Mouse (Mus musculus): ENCODE results near the gene Kcnh6. TPM values are rescaled to one million over a fixed set of nuclear protein-coding genes. Genes with fewer than 3 reads are reported as not detected.

Gene Kcnh6
- 0.20 and 0.26 TPM in 2 replicates for polyA plus RNA-seq (2014; fragmentation: Nextera tagmentation; extraction: Ambion mirVana)

DNA sequence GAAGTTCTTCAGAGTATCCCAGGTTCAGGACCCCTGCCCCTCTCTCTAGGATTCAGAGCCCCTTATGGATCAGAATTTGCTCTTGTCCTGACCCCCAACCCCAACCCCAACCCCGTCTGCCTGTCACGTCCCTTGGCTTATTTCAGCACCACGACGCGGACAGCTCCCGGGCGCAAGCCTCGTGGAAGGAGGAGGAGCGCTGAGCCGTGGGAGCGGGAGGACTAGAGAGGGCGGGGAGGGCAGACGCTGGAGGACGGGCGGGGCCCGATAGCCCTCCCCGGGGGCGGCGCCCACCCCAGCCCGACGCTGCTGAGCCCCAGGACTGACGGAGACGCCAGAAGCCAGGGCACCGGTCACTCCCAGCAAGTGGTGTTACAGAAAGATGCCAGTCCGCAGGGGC lies at the start of gene Kcnh6:
TSS of gene Kcnh6 (plus strand) at position 304 of the 400 bp plus-strand sequence.
- peak within 1 kb of the TSS in 1 of 2 experiments; percentile 17; a peak in 1 of 4 replicates for H3K4me3 ChIP-seq (ENCODE audit: control insufficient read depth in 1 of 2, insufficient read depth in 1 of 2, low read depth in 1 of 2, low read length in 2 of 2)
- H3K4me1 ChIP-seq (ENCODE audit: control insufficient read depth in 2 of 2, insufficient read depth in 2 of 2, low read length in 2 of 2): 0 out of 4 replicates have a peak, but pooled peaks cover 0 to 3% of the 10 kb centered on the region in 2 experiments
- H3K27ac ChIP-seq (replicated peaks in 1 of 2; ENCODE audit: control insufficient read depth in 1 of 2, insufficient read depth in 1 of 2, low read depth in 2 of 2, low read length in 2 of 2): no peak within 1 kb of the TSS
- peaks cover 31% of the 10 kb centered on the region for H3K27me3 ChIP-seq (ENCODE audit: control insufficient read depth, insufficient read depth, low read length)
- no peaks in the 10 kb centered on the region for H3K36me3 ChIP-seq (ENCODE audit: control insufficient read depth, insufficient read depth, low read length)
- H3K9ac ChIP-seq (ENCODE audit: low read length): no peak within 1 kb of the TSS
- H3K4me2 ChIP-seq (ENCODE audit: low read length): peak within 1 kb of the TSS; percentile 61
- WGBS: under 1% methylated on average over 25 of the region's 25 CpGs
- peak; percentile 68; the same call in 1 of the 2 replicates for ATAC-seq (ENCODE audit: insufficient number of reproducible peaks, insufficient read depth, low FRiP score, low read depth)
- no peaks in the 10 kb centered on the region for H3K9me3 ChIP-seq (ENCODE audit: control insufficient read depth, low read length)

DNA sequence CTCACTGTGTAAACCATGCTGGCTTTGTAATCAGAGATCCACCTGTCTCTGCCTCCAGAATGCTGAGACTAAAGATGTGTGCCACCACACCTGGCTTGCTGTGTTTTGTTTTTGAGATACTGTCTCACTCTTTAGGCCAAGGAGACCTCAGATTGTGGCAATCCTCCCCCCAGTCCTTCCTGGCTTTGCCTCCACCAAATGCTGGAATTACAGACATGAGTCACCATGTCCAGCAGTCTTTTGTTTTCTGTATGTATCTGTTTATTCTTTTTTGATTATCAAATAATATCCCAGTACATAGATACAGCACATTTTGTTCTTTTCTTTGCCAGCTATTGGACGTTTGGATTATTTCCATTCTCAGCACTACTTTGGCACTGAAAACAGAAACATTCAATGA lies 49.4 kb upstream of the Kcnh6 start:
- no peak overlapping the region for H3K4me2 ChIP-seq (ENCODE audit: low read length)
- H3K9ac ChIP-seq (ENCODE audit: low read length): no peak overlapping the region
- no peaks in the 10 kb centered on the region for H3K27me3 ChIP-seq (ENCODE audit: control insufficient read depth, insufficient read depth, low read length)
- H3K4me3 ChIP-seq (ENCODE audit: control insufficient read depth in 1 of 2, insufficient read depth in 1 of 2, low read depth in 1 of 2, low read length in 2 of 2): no peak overlapping the region
- H3K27ac ChIP-seq (replicated peaks in 1 of 2; ENCODE audit: control insufficient read depth in 1 of 2, insufficient read depth in 1 of 2, low read depth in 2 of 2, low read length in 2 of 2): no peak overlapping the region
- peaks cover 6 to 13% of the 10 kb centered on the region in 2 experiments; a peak in 3 of 4 replicates for H3K4me1 ChIP-seq (ENCODE audit: control insufficient read depth in 2 of 2, insufficient read depth in 2 of 2, low read length in 2 of 2)
- WGBS: 40% methylated on average over 1 of the region's 1 CpGs
- no peaks in the 10 kb centered on the region for H3K36me3 ChIP-seq (ENCODE audit: control insufficient read depth, insufficient read depth, low read length)
- ATAC-seq (ENCODE audit: insufficient number of reproducible peaks, insufficient read depth, low FRiP score, low read depth): no peak
- H3K9me3 ChIP-seq (ENCODE audit: control insufficient read depth, low read length): no peaks in the 10 kb centered on the region

DNA sequence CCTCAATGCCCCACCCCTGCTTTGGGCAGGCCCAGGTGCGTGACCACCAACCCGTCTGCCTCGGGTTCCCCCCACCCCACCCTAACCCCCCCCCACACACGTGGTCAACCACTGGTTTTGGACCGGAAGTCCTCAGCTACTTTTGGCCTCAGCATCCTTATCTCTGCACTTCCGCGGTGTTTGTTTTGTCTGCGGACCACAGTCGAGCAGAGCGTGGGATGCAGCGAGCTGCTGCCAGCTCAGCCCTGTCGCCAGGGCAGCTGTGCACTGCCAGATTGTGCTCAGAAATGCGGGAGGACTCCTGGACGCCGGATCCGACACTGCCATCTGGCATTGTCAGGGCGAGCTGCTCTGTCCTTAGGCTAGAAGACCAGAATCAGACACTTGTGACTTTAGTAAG lies 48.6 kb upstream of the Kcnh6 start:
- Histone ChIP-seq H3K9me3 (ENCODE audit: control insufficient read depth, low read length) (no peaks in the 10 kb centered on the region), H3K27me3 (ENCODE audit: control insufficient read depth, insufficient read depth, low read length) (no peaks in the 10 kb centered on the region), H3K4me2 (ENCODE audit: low read length) (peak overlapping the region; percentile 49), H3K4me3 (ENCODE audit: control insufficient read depth in 1 of 2, insufficient read depth in 1 of 2, low read depth in 1 of 2, low read length in 2 of 2) (peak overlapping the region in 1 of 2 experiments; percentile 5; a peak in 1 of 4 replicates), H3K9ac (ENCODE audit: low read length) (peak overlapping the region; percentile 36; the same call in 1 of the 2 replicates), H3K36me3 (ENCODE audit: control insufficient read depth, insufficient read depth, low read length) (no peaks in the 10 kb centered on the region), H3K4me1 (ENCODE audit: control insufficient read depth in 2 of 2, insufficient read depth in 2 of 2, low read length in 2 of 2) (peaks cover 6 to 13% of the 10 kb centered on the region in 2 experiments; a peak in 3 of 4 replicates), H3K27ac (replicated peaks in 1 of 2; ENCODE audit: control insufficient read depth in 1 of 2, insufficient read depth in 1 of 2, low read depth in 2 of 2, low read length in 2 of 2) (no peak overlapping the region)
- 2% methylated on average over 17 of the region's 17 CpGs for WGBS
- 0 out of 2 replicates have a peak, but pooled peaks have one; percentile 35 for ATAC-seq (ENCODE audit: insufficient number of reproducible peaks, insufficient read depth, low FRiP score, low read depth)

DNA sequence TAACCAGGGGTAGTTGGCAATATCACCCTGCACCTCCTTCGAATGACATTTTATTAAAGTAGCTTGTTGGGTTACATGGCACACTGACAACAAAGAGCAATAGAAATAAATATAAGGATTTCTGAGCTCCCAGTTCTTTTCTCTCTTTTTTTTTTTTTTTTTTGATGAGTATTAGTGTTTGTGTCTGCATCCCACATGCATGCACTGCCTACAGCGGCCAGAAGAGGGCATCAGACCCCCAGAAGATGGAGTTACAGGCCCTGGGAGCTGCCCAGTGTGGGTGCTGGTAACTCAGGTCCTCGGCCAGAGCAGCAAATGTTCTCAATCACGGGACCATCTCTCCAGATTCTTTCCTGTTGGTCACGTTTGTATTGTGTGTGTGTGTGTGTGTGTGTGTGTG lies 43.2 kb upstream of the Kcnh6 start:
- Histone ChIP-seq H3K9me3 (ENCODE audit: control insufficient read depth, low read length) (no peaks in the 10 kb centered on the region), H3K4me1 (ENCODE audit: control insufficient read depth in 2 of 2, insufficient read depth in 2 of 2, low read length in 2 of 2) (peaks cover 3 to 16% of the 10 kb centered on the region in 2 experiments; a peak in 3 of 4 replicates), H3K27me3 (ENCODE audit: control insufficient read depth, insufficient read depth, low read length) (peaks cover 38% of the 10 kb centered on the region), H3K36me3 (ENCODE audit: control insufficient read depth, insufficient read depth, low read length) (no peaks in the 10 kb centered on the region), H3K4me3 (ENCODE audit: control insufficient read depth in 1 of 2, insufficient read depth in 1 of 2, low read depth in 1 of 2, low read length in 2 of 2) (no peak overlapping the region), H3K27ac (replicated peaks in 1 of 2; ENCODE audit: control insufficient read depth in 1 of 2, insufficient read depth in 1 of 2, low read depth in 2 of 2, low read length in 2 of 2) (no peak overlapping the region), H3K4me2 (ENCODE audit: low read length) (no peak overlapping the region), H3K9ac (ENCODE audit: low read length) (no peak overlapping the region)
- ATAC-seq (ENCODE audit: insufficient number of reproducible peaks, insufficient read depth, low FRiP score, low read depth): no peak
- 66% methylated on average over 5 of the region's 5 CpGs for WGBS

DNA sequence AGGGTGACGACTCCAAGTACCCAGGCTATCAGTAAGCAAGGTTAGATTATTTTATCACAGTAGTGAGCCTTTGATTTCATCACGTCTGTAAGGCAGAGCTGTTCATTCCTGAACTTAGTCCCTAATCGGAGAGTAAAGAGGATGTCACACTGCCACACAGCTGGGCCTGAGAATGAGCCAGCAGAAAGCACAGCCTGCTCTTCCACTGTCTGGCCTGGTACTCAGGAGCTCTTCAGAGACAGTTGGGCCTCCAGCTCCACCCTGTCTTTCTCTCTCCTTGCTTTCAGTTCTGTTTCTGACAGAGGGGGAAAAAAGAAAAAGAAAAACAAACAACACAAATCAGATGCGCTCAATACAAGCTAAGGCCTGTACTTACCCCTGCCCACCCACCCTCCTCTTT lies 41.6 kb upstream of the Kcnh6 start:
- H3K4me1 ChIP-seq (ENCODE audit: control insufficient read depth in 2 of 2, insufficient read depth in 2 of 2, low read length in 2 of 2): peaks cover 3 to 12% of the 10 kb centered on the region in 2 experiments; a peak in 3 of 4 replicates
- no peak for ATAC-seq (ENCODE audit: insufficient number of reproducible peaks, insufficient read depth, low FRiP score, low read depth)
- no peak overlapping the region for H3K4me3 ChIP-seq (ENCODE audit: control insufficient read depth in 1 of 2, insufficient read depth in 1 of 2, low read depth in 1 of 2, low read length in 2 of 2)
- 48% methylated on average over 4 of the region's 4 CpGs for WGBS
- H3K36me3 ChIP-seq (ENCODE audit: control insufficient read depth, insufficient read depth, low read length): no peaks in the 10 kb centered on the region
- H3K9me3 ChIP-seq (ENCODE audit: control insufficient read depth, low read length): no peaks in the 10 kb centered on the region
- no peak overlapping the region for H3K27ac ChIP-seq (replicated peaks in 1 of 2; ENCODE audit: control insufficient read depth in 1 of 2, insufficient read depth in 1 of 2, low read depth in 2 of 2, low read length in 2 of 2)
- no peak overlapping the region for H3K9ac ChIP-seq (ENCODE audit: low read length)
- H3K4me2 ChIP-seq (ENCODE audit: low read length): no peak overlapping the region
- peaks cover 50% of the 10 kb centered on the region for H3K27me3 ChIP-seq (ENCODE audit: control insufficient read depth, insufficient read depth, low read length)

DNA sequence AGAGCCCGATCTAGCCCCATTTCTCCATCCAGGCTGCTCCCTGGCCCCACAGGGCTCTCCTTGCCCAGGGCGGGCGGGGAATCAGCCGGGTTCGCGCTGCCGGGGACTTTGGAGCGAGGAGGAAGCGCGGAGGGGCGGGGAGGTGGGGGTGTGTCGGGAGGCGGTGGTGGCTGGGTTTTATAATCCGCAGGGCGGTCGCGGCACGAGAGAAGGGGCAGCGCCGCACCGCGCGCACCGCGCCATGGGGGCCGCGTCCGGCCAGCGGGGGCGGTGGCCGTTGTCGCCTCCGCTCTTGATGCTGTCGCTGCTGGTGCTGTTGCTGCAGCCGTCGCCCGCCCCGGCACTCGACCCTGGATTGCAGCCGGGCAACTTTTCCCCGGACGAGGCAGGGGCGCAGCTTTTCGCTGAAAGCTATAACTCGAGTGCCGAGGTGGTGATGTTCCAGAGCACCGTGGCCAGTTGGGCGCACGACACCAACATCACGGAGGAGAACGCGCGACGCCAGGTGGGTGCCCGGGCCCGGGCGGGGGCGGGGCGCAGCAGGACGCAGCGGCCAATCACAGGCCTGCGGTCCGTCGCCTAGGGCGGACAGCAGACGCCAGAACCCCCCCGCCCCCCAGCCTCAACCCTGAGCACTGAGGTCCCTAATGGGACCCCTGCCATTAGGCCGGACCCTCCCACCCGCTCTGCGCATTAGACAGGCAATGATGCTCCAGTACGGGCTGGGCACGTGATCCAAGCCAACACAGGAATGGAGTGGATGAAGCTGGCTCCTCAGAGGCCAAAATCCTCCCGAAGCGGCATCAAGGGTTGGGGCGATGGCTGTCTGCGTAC lies 40.0 kb upstream of the Kcnh6 start, which contains the start of gene Ace:
TSS of gene Ace (plus strand) at position 205 of the 834 bp plus-strand sequence.
- no peak for ATAC-seq (ENCODE audit: insufficient number of reproducible peaks, insufficient read depth, low FRiP score, low read depth)
- under 1% methylated on average over 70 of the region's 76 CpGs for WGBS
- Histone ChIP-seq H3K4me1 (ENCODE audit: control insufficient read depth in 2 of 2, insufficient read depth in 2 of 2, low read length in 2 of 2) (peaks cover 3 to 10% of the 10 kb centered on the region in 2 experiments; a peak in 3 of 4 replicates), H3K27ac (replicated peaks in 1 of 2; ENCODE audit: control insufficient read depth in 1 of 2, insufficient read depth in 1 of 2, low read depth in 2 of 2, low read length in 2 of 2) (no peak within 1 kb of the TSS), H3K4me2 (ENCODE audit: low read length) (peak within 1 kb of the TSS; percentile 99), H3K9ac (ENCODE audit: low read length) (peak within 1 kb of the TSS; percentile 63), H3K9me3 (ENCODE audit: control insufficient read depth, low read length) (no peaks in the 10 kb centered on the region), H3K4me3 (ENCODE audit: control insufficient read depth in 1 of 2, insufficient read depth in 1 of 2, low read depth in 1 of 2, low read length in 2 of 2) (peak within 1 kb of the TSS; percentile 58 to 64), H3K27me3 (ENCODE audit: control insufficient read depth, insufficient read depth, low read length) (peaks cover 53% of the 10 kb centered on the region), H3K36me3 (ENCODE audit: control insufficient read depth, insufficient read depth, low read length) (no peaks in the 10 kb centered on the region)

DNA sequence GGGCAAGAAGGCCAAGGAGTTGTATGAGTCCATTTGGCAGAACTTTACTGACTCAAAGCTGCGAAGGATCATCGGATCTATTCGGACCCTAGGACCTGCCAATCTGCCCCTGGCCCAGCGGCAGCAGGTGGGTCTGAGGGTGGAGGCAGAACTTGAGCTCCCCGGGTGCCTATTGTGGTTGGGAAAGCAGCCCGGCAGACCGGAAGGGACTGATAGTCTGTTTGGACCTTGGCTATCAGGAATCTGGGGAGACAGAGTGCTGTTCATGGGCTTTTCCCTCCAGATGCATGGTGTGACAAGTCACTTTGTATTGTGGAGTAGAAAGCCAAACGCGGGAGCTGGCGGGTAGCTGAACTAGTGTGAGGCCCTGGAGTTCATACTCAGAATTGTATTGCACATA lies 39.0 kb upstream of the Kcnh6 start:
- no peak for ATAC-seq (ENCODE audit: insufficient number of reproducible peaks, insufficient read depth, low FRiP score, low read depth)
- Histone ChIP-seq H3K4me3 (ENCODE audit: control insufficient read depth in 1 of 2, insufficient read depth in 1 of 2, low read depth in 1 of 2, low read length in 2 of 2) (no peak overlapping the region), H3K9me3 (ENCODE audit: control insufficient read depth, low read length) (no peaks in the 10 kb centered on the region), H3K9ac (ENCODE audit: low read length) (no peak overlapping the region), H3K4me1 (ENCODE audit: control insufficient read depth in 2 of 2, insufficient read depth in 2 of 2, low read length in 2 of 2) (peaks cover 3 to 10% of the 10 kb centered on the region in 2 experiments; a peak in 3 of 4 replicates), H3K4me2 (ENCODE audit: low read length) (no peak overlapping the region), H3K27ac (replicated peaks in 1 of 2; ENCODE audit: control insufficient read depth in 1 of 2, insufficient read depth in 1 of 2, low read depth in 2 of 2, low read length in 2 of 2) (no peak overlapping the region), H3K27me3 (ENCODE audit: control insufficient read depth, insufficient read depth, low read length) (peaks cover 60% of the 10 kb centered on the region), H3K36me3 (ENCODE audit: control insufficient read depth, insufficient read depth, low read length) (no peaks in the 10 kb centered on the region)
- 40% methylated on average over 10 of the region's 10 CpGs for WGBS
